Mouse (Mus musculus) limb, embryonic 15.5 days (tissue): ENCODE results near the gene Gtf2f2. TPM values are rescaled to one million over a fixed set of nuclear protein-coding genes. Genes with fewer than 3 reads are reported as not detected.
"Not testable (repeated sequence)": the region's sequence is repeated elsewhere in the genome, so short reads cannot be mapped to it uniquely, and the experiment has no call there.

Source experiments
- ATAC-seq: fragments of 200-750 bp; cut with Nextera tagmentation; 2 replicates; pipeline ENCODE4 v1.8.0; 2017; ENCODE audit warnings: low read depth, moderate TSS enrichment; ENCODE audit not compliant: insufficient number of reproducible peaks, low FRiP score, low TSS enrichment
- H3K27ac ChIP-seq: fragments of 300-500 bp; sonication (generic); 2 replicates; pipeline ENCODE4 v1.5.1; 2015; ENCODE audit warnings: moderate library complexity, mild to moderate bottlenecking, inconsistent platforms
- H3K27me3 ChIP-seq: fragments of 300-500 bp; sonication (generic); 2 replicates; pipeline ENCODE4 v1.6.1; 2015; ENCODE audit warnings: inconsistent platforms
- H3K36me3 ChIP-seq: fragments of 300-500 bp; sonication (generic); 2 replicates; pipeline ENCODE4 v1.6.1; 2015; ENCODE audit warnings: inconsistent platforms
- H3K4me1 ChIP-seq: fragments of 300-500 bp; sonication (generic); 2 replicates; pipeline ENCODE4 v1.6.1; 2015; ENCODE audit warnings: inconsistent platforms
- H3K4me2 ChIP-seq: fragments of 300-500 bp; sonication (generic); 2 replicates; pipeline ENCODE4 v1.6.1; 2015; ENCODE audit warnings: mild to moderate bottlenecking, inconsistent platforms
- H3K4me3 ChIP-seq: fragments of 300-500 bp; sonication (generic); 2 replicates; pipeline ENCODE4 v1.5.1; 2015; ENCODE audit warnings: mild to moderate bottlenecking, inconsistent platforms
- H3K9ac ChIP-seq: fragments of 300-500 bp; sonication (generic); 2 replicates; pipeline ENCODE4 v1.6.1; 2015; ENCODE audit warnings: inconsistent platforms
- H3K9me3 ChIP-seq: fragments of 300-500 bp; sonication (generic); 2 replicates; pipeline ENCODE4 v1.6.1; 2016; ENCODE audit warnings: inconsistent platforms
- WGBS: fragments of 180-500 bp; shearing (Covaris S2); methylation state at CpG from one replicate; pipeline ENCODE4 v1.1.7; 2015; 5-methylcytosine and 5-hydroxymethylcytosine counted together
- polyA plus RNA-seq: library from polyadenylated mRNA; unstranded; fragments of >200 nt; fragmentation: Nextera tagmentation; extraction: Ambion mirVana; gene quantifications from 2 replicates; pipeline ENCODE4 v1.2.1, GENCODE M21; 2015

Gene Gtf2f2
- polyA plus RNA-seq, 1 experiment from 2014 or later, result 33.4 TPM

GRCm38 (mm10) chr14:75953011-75953410, 57.7 kb downstream of the Gtf2f2 start:
- H3K27me3 ChIP-seq, result no peaks in the 10 kb centered on the region
- H3K36me3 ChIP-seq, result no peaks in the 10 kb centered on the region
- no peaks in the 10 kb centered on the region for H3K4me1 ChIP-seq
- H3K9ac ChIP-seq, result no peak overlapping the region
- no peak for ATAC-seq
- no peak overlapping the region for H3K4me2 ChIP-seq
- H3K9me3 ChIP-seq, result no peaks in the 10 kb centered on the region
- no peak overlapping the region for H3K4me3 ChIP-seq
- H3K27ac ChIP-seq, result no peak overlapping the region
- 25% methylated on average over 2 of the region's 2 CpGs for WGBS

GRCm38 (mm10) chr14:75947674-75948073, 63.0 kb downstream of the Gtf2f2 start:
- ATAC-seq, result no peak

GRCm38 (mm10) chr14:75942365-75942764, 68.3 kb downstream of the Gtf2f2 start:
- Histone ChIP-seq H3K36me3 (no peaks in the 10 kb centered on the region), H3K4me3 (no peak overlapping the region), H3K9me3 (no peaks in the 10 kb centered on the region), H3K4me2 (no peak overlapping the region), H3K27ac (no peak overlapping the region), H3K4me1 (no peaks in the 10 kb centered on the region), H3K9ac (no peak overlapping the region), H3K27me3 (no peaks in the 10 kb centered on the region)
- 77% methylated on average over 3 of the region's 3 CpGs for WGBS
- no peak for ATAC-seq

More at GRCm38 (mm10) chr14:75947674-75948073, 63.0 kb downstream of the Gtf2f2 start:
- Histone ChIP-seq H3K9ac (no peak overlapping the region), H3K9me3 (no peaks in the 10 kb centered on the region), H3K36me3 (no peaks in the 10 kb centered on the region), H3K27me3 (no peaks in the 10 kb centered on the region), H3K27ac (no peak overlapping the region), H3K4me2 (no peak overlapping the region), H3K4me3 (no peak overlapping the region), H3K4me1 (no peaks in the 10 kb centered on the region)
- 64% methylated on average over 3 of the region's 3 CpGs for WGBS

- Histone ChIP-seq H3K27ac (no peak overlapping the region), H3K4me2 (no peak overlapping the region), H3K36me3 (no peaks in the 10 kb centered on the region), H3K4me1 (no peaks in the 10 kb centered on the region), H3K9ac (no peak overlapping the region), H3K4me3 (no peak overlapping the region), H3K9me3 (no peaks in the 10 kb centered on the region), H3K27me3 (no peaks in the 10 kb centered on the region)
- no peak for ATAC-seq
- WGBS, result 94% methylated on average over 1 of the region's 1 CpGs
Measured at GRCm38 (mm10) chr14:75941500-75941899, 69.2 kb downstream of the Gtf2f2 start.

DNA sequence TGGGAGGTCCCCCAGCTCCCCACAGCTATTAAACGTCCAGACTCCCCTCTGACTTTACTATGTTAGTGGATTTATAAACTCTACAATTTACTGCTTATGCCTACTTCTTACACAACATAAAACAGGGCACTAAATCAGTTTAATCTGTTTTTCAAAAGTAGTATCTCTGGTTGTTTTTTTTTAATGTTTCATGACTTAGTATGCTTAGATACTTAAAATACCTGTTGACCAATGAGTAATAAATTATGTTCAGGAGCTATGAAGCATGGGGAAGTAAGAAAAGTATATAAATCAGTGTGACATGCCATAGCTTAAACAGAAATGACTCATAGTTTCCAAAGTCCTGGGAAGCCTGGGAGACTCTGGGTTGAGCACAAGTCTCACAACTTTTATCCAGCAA, 73.0 kb downstream of the Gtf2f2 start:
- Histone ChIP-seq H3K27me3 (no peaks in the 10 kb centered on the region), H3K4me3 (no peak overlapping the region), H3K36me3 (no peaks in the 10 kb centered on the region), H3K9ac (no peak overlapping the region), H3K9me3 (no peaks in the 10 kb centered on the region), H3K27ac (no peak overlapping the region), H3K4me1 (no peaks in the 10 kb centered on the region), H3K4me2 (no peak overlapping the region)
- 18% methylated on average over 1 of the region's 1 CpGs for WGBS
- no peak for ATAC-seq

GRCm38 (mm10) chr14:75934359-75934758, 76.3 kb downstream of the Gtf2f2 start:
- Histone ChIP-seq H3K27ac (no peak overlapping the region), H3K9ac (no peak overlapping the region), H3K4me3 (no peak overlapping the region), H3K4me2 (no peak overlapping the region), H3K27me3 (no peaks in the 10 kb centered on the region), H3K4me1 (no peaks in the 10 kb centered on the region), H3K36me3 (no peaks in the 10 kb centered on the region), H3K9me3 (no peaks in the 10 kb centered on the region)
- no peak for ATAC-seq
- WGBS, result 88% methylated on average over 2 of the region's 2 CpGs

GRCm38 (mm10) chr14:75931266-75931665, 79.4 kb downstream of the Gtf2f2 start:
- no peak overlapping the region for H3K4me2 ChIP-seq
- H3K27ac ChIP-seq, result no peak overlapping the region
- WGBS, result 95% methylated on average over 23 of the region's 23 CpGs
- no peak for ATAC-seq
- H3K27me3 ChIP-seq, result no peaks in the 10 kb centered on the region
- no peaks in the 10 kb centered on the region for H3K36me3 ChIP-seq
- no peaks in the 10 kb centered on the region for H3K4me1 ChIP-seq
- no peaks in the 10 kb centered on the region for H3K9me3 ChIP-seq
- no peak overlapping the region for H3K9ac ChIP-seq
- H3K4me3 ChIP-seq, result no peak overlapping the region

DNA sequence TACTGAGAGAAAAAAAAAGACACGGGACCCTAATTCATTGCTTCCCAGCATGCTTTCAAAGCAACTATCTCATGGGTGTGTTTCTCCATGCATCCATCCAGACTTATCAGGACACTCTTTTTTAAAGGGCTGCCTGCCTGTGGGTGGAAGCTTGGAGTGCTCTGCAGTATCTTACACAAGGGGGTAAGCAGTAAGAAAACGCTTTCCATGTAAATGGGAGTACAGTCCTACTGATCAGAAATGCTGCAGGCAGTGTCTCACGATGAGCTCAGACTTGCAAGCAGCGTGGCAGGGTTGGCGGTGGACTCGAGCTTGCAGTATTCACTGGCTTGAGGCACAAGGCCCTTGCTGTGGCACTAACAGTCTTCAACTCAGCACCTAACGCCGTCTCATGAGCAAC, 81.0 kb downstream of the Gtf2f2 start:
- H3K4me3 ChIP-seq, H3K27me3 ChIP-seq, H3K36me3 ChIP-seq, H3K9me3 ChIP-seq, H3K4me2 ChIP-seq, H3K27ac ChIP-seq, H3K9ac ChIP-seq, H3K4me1 ChIP-seq, ATAC-seq: not testable (repeated sequence)
- 88% methylated on average over 8 of the region's 8 CpGs for WGBS

- WGBS, result 89% methylated on average over 1 of the region's 1 CpGs
- Histone ChIP-seq H3K9me3 (no peaks in the 10 kb centered on the region), H3K4me2 (no peak overlapping the region)
Measured at GRCm38 (mm10) chr14:75923314-75924052, 87.2 kb downstream of the Gtf2f2 start.

DNA sequence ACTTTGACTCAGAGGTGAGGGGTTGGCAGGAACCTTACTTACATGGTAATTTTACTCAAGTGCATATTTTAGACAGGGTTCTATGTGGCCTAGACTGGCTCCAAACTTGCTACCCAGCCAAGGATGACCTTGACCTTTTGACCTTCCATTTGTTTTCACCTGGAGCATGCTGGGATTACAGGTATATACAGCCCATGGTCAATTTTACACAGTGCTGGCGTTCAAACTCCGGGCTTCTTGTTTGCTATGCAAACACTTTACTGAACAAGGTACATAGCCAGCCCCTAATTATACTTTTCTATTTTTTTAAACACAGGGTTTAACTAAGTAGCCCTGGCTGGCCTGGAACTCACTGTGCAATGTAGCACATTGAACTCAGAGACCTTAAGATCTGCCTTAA, 98.0 kb downstream of the Gtf2f2 start:
- WGBS, result 97% methylated on average over 2 of the region's 2 CpGs
- Histone ChIP-seq H3K4me2 (no peak overlapping the region), H3K9ac (no peak overlapping the region), H3K4me3 (no peak overlapping the region), H3K27ac (no peak overlapping the region), H3K4me1 (no peaks in the 10 kb centered on the region), H3K27me3 (no peaks in the 10 kb centered on the region), H3K9me3 (no peaks in the 10 kb centered on the region), H3K36me3 (0 out of 2 replicates have a peak, but pooled peaks cover 5% of the 10 kb centered on the region)
- ATAC-seq, result no peak

More at GRCm38 (mm10) chr14:75923314-75924052, 87.2 kb downstream of the Gtf2f2 start:
- H3K36me3 ChIP-seq, result no peaks in the 10 kb centered on the region
- H3K27ac ChIP-seq, result no peak overlapping the region
- H3K4me3 ChIP-seq, result no peak overlapping the region
- no peaks in the 10 kb centered on the region for H3K27me3 ChIP-seq
- ATAC-seq, result no peak
- H3K9ac ChIP-seq, result no peak overlapping the region
- no peaks in the 10 kb centered on the region for H3K4me1 ChIP-seq

GRCm38 (mm10) chr14:75911968-75912367, 98.7 kb downstream of the Gtf2f2 start:
- Histone ChIP-seq H3K4me1 (no peaks in the 10 kb centered on the region), H3K27me3 (no peaks in the 10 kb centered on the region), H3K36me3 (0 out of 2 replicates have a peak, but pooled peaks cover 5% of the 10 kb centered on the region), H3K4me2 (no peak overlapping the region), H3K27ac (no peak overlapping the region), H3K9ac (no peak overlapping the region), H3K4me3 (no peak overlapping the region), H3K9me3 (no peaks in the 10 kb centered on the region)
- no peak for ATAC-seq
- 65% methylated on average over 6 of the region's 6 CpGs for WGBS

- ATAC-seq, result no peak
- Histone ChIP-seq H3K9me3 (no peaks in the 10 kb centered on the region), H3K9ac (no peak overlapping the region), H3K27me3 (no peaks in the 10 kb centered on the region), H3K27ac (no peak overlapping the region), H3K36me3 (peaks cover 11% of the 10 kb centered on the region), H3K4me2 (no peak overlapping the region), H3K4me3 (no peak overlapping the region), H3K4me1 (peaks cover 5% of the 10 kb centered on the region)
- whole genome bisulfite sequencing, result 73% methylated on average over 8 of the region's 8 CpGs
Measured at GRCm38 (mm10) chr14:75906931-75907330, 103.7 kb downstream of the Gtf2f2 start.

DNA sequence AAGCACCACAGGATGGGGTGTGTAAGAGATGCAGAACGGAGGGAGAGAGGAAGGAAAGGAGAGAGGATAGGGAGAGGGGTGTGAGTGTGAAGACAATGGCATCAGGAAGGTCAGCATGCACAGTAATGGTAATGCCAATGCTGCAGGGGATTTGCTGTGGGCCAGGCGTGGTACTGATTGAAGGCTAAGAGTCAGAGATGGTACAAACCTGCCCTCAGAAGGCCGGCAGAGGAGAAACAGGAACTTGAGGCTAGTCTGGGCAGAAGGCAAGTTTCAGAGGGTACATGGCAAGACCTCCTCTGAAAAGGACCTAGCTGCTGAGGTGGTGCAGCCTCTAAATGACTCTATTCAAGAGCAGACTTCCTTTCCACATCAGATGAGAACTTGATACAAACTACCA, 105.7 kb downstream of the Gtf2f2 start:
- H3K36me3 ChIP-seq, result peaks cover 11% of the 10 kb centered on the region
- no peaks in the 10 kb centered on the region for H3K9me3 ChIP-seq
- H3K4me1 ChIP-seq, result peaks cover 9% of the 10 kb centered on the region
- H3K27ac ChIP-seq, result no peak overlapping the region
- no peak overlapping the region for H3K4me3 ChIP-seq
- WGBS, result 97% methylated on average over 3 of the region's 3 CpGs
- H3K9ac ChIP-seq, result no peak overlapping the region
- no peak overlapping the region for H3K4me2 ChIP-seq
- no peaks in the 10 kb centered on the region for H3K27me3 ChIP-seq
- ATAC-seq, result no peak
